Mouse (Mus musculus): ENCODE measurements around the gene Katnal1.

GRCm38 (mm10) chr5:148908191-148909056 is 20.7 kb downstream of the Katnal1 start:
- no peak for TF ChIP-seq CTCF (IDR thresholded peaks at IDR 0.05; ENCODE audit: control insufficient read depth, insufficient read depth, insufficient read length)
- no peak for TF ChIP-seq MYOG (IDR thresholded peaks at IDR 0.05; ENCODE audit: control insufficient read depth, extremely low read depth, insufficient read length)
- TF ChIP-seq MAX (IDR thresholded peaks at IDR 0.05), result no peak
- TF ChIP-seq MYOD1 (IDR thresholded peaks at IDR 0.05; ENCODE audit: control insufficient read depth, insufficient read length, low read depth), result no peak
- TF ChIP-seq FOSL1 (IDR thresholded peaks at IDR 0.05; ENCODE audit: insufficient read depth, low read length, poor library complexity, severe bottlenecking), result no peak
- no peak for TF ChIP-seq CEBPB (IDR thresholded peaks at IDR 0.05; ENCODE audit: low read depth)
- no peak for TF ChIP-seq USF1 (IDR thresholded peaks at IDR 0.05; ENCODE audit: low read depth)
